Mouse (Mus musculus) heart, postnatal 25 days (tissue): ENCODE results near the gene Nr1i2. TPM values are rescaled to one million over a fixed set of nuclear protein-coding genes. Genes with fewer than 3 reads are reported as not detected.
"Not testable (repeated sequence)": the region's sequence is repeated elsewhere in the genome, so short reads cannot be mapped to it uniquely, and the experiment has no call there.

Source experiments
- DNase-seq: peaks from one replicate; pipeline ENCODE4 v3.0.0; 2022; ENCODE audit warnings: low spot score
- intact Hi-C: fragments of 180-260 bp; cut with DNase I; formaldehyde crosslinking; loops from one replicate; pipeline ENCODE4 v1.15.1; 2025
- total RNA-seq, 2 experiments: library from RNA; stranded (reverse); gene quantifications; 2 replicates each; pipeline ENCODE4 v1.2.3; 2021

Gene Nr1i2
- total RNA-seq = not detected

- DNase-seq = no peak
- intact Hi-C loops = no loop called here
Observed at GRCm38 (mm10) chr16:38294685-38295348, at the start of gene Nr1i2. Nr1i2 (minus strand) TSS chr16:38294824.

- peak; percentile 65 for DNase-seq
- intact Hi-C loops = no loop called here
Observed at GRCm38 (mm10) chr16:38341396-38342324, 47.0 kb upstream of the Nr1i2 start, which contains the start of gene Maats1. Maats1 (minus strand) TSS chr16:38342143.

DNA sequence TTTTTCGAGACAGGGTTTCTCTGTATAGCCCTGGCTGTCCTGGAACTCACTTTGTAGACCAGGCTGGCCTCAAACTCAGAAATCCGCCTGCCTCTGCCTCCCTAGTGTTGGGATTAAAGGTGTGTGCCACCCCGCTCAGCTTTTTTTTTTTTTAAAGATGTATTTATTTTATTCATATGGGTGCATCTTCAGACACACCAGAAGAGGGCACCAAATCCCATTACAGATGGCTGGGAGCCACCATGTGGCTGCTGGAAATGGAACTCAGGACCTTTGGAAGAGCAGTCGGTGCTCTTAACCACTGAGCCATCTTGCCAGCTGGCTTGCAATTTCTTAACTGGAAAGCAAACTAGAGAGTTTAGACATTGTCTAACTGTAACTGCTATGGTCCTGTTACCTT is 43.5 kb upstream of the Nr1i2 start:
- DNase-seq, intact Hi-C loops: not testable (repeated sequence)

DNA sequence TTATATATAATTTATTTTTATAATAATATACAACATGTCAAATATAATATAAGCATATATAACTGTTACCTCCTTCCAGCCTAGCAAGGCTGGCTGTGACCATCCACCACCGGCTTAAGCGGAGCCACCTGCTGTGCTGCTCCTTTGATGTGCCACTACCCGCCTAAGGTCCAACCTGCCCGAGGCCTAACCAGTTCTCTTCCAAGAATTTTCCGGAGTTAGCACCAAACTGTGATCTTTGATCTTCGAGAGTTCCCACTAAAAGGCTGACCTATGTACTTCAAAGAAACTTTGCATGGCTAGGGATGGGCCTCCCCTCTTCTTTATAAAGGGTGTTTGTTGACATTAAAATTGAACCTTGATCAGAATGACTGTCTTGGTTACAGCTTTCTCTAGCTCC is 39.8 kb upstream of the Nr1i2 start:
- intact Hi-C loops = no loop called here
- DNase-seq = no peak

DNA sequence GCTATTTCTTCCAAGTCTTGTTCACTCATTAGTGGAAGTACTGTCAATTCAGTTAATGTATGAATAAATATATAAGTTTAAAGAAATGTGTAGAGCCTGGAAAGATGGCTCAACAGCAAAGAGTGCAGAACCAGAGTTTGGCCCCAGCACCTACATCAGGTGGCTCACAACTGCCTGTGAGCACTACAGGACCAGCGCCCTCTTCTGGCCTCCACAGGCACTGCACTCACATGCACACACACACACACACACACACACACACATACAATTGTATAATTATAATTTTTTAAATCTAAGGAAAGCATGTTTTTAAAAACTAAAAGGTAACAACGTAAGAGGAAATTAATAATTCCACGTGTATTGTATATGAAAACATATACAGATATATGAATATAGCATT is 34.7 kb upstream of the Nr1i2 start:
- intact Hi-C loops = no loop called here

DNA sequence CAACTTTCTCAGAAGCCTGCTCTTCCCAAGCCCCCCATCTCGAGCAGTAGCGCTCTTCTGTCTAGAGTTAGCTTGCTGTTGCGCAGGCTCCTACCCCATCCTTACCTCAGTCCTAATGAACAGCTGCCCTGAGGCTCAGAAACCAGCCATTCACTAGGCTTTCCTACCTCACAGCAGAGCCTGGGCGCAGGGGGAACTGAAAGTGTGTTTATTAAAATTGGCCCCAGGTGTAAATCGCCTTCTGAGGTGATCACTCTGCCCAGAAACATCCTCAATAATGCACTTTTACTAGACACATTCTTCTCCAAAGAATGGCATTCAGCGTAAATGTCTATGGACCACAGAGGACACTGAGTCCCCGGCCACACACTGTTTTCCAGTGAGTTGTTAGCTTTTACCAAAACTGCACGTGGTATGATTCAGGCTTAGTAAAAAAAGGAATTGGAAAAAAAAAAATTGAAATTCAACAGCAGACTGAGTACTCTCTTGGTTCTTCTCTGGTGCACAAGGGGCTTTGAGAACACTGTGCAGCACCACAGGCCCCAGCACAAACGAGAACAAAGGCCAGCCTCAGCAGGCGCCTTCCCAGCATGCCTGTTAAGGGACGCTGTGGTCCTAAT is 32.3 kb upstream of the Nr1i2 start:
- intact Hi-C loops = no loop called here
- no peak for DNase-seq

More for the DNA sequence above, 34.7 kb upstream of the Nr1i2 start:
- no peak for DNase-seq

DNA sequence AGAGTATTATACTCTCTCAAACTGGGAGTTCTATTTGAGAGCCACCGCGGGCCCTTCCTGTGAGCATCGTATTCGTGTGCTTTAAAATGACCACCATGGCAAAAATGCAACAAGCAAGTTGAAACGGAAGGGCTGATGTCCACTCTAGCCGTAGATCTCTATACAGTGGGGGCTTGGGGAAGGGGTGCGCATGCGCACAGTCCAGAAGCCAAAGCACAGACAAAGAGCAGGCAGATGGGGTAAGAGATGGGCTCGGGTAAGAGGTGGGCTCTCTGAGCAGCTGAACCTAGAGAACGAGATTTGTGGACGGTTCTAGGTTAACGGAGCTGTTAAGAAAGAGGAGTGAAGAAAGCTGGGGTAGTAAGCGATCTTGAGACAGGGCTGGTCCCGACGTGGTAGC is 29.7 kb upstream of the Nr1i2 start:
- no peak for DNase-seq
- intact Hi-C loops = no loop called here

- DNase-seq = no peak
- intact Hi-C loops = loop anchor here (1.0 kb wide), 1 partner anchor 185 kb away; no protein-coding TSS in a partner anchor
Observed at GRCm38 (mm10) chr16:38321452-38321935, 26.9 kb upstream of the Nr1i2 start.

DNA sequence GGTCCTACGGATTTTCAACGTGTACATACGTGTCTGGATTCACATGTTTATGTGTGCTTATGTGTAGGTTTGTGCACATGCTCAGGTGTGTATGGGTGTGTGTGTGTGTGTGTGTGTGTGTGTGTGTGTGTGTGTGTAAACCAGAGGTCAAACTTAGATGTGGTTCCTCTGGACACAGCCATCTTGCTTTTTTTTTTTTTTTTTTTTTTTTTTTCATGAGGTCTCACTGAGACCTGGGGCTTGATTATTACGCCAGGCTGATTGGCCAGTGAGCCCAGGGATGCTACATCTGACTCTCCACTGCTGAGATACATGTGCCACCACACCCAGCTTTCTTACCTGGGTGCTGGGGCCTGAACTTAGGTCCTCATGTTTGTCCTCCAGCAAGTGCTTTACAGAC is 24.5 kb upstream of the Nr1i2 start:
- no peak for DNase-seq
- intact Hi-C loops = no loop called here

DNA sequence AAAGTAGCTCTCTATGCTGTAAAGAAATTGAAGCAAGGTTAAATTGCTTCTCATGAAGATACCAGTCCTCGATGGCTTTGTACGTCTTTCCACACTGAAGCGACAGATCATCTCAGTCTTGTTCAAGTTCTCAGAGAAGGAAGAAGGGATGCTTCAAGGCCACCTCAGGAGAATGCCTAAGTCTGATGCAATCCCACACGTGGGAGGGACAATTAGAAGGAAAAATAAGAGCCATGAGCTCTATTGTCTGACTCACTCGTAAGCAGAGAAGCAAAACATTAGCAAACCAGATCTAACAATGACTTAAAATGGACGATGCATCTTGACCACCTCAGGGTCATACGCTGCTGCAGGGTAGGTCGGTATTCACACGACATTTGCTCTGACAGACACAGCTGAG is 23.9 kb upstream of the Nr1i2 start:
- intact Hi-C loops = no loop called here
- no peak for DNase-seq

DNA sequence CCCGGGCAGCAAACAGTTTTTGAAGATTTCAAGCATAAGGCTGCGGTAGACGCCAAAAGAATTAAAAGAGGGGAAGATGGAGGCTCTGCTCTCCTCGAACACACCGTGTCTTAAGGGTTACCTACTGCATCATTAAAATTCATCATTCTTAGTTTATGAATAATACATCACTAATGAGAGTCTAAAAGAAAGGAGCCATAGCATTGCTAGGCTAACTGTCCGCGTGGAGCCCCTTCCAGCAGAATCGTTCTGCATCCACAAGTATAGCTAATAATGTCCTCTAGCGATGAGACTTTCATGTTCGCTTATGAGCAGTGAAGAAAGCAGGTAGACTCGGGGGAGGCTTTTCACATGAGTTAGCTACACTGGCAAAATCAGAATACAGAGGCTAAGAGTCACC is 13.6 kb upstream of the Nr1i2 start:
- intact Hi-C loops = no loop called here
- no peak for DNase-seq

DNA sequence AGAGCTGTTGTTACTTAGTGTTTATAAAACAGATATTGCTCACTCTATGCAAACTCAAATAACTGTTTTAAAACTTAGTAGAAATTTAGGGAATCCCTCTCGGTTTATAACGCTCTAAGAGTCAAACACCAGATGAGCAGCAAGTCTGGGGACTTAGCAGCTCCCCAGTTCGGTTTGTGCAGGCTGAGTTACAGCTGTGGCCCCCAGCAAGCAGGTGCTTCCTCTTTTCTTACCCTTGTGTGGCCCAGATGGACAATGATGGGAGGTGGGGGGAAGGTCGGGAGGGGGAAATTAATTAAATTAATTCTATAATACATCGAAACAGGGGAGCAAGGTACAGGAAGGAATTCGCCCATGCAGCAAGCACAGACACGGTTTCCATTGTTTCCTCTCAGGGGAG is 13.0 kb upstream of the Nr1i2 start:
- DNase-seq = no peak
- intact Hi-C loops = no loop called here

- intact Hi-C loops = no loop called here
- no peak for DNase-seq
Observed at GRCm38 (mm10) chr16:38307221-38307605, 12.6 kb upstream of the Nr1i2 start.

GRCm38 (mm10) chr16:38306571-38307220 is 12.1 kb upstream of the Nr1i2 start:
- no peak for DNase-seq
- intact Hi-C loops = no loop called here

- no peak for DNase-seq
- intact Hi-C loops = no loop called here
Observed at GRCm38 (mm10) chr16:38304460-38305194, 10.0 kb upstream of the Nr1i2 start.

- intact Hi-C loops = no loop called here
- no peak for DNase-seq
Observed at GRCm38 (mm10) chr16:38302367-38302766, 7.7 kb upstream of the Nr1i2 start.

GRCm38 (mm10) chr16:38298410-38298809 is 3.8 kb upstream of the Nr1i2 start:
- no peak for DNase-seq
- intact Hi-C loops = no loop called here

GRCm38 (mm10) chr16:38295349-38295930 is 816 bp upstream of the Nr1i2 start:
- intact Hi-C loops = no loop called here
- no peak for DNase-seq

GRCm38 (mm10) chr16:38290151-38290550 is 4.5 kb downstream of the Nr1i2 start:
- intact Hi-C loops = no loop called here
- DNase-seq = no peak
